Mouse (Mus musculus) layer of hippocampus, adult 9-11 months (tissue): ENCODE data around the gene Klhl42.

Source experiments
- DNase-seq: peaks from one replicate; pipeline ENCODE4 v3.0.0; 2022

Gene Klhl42

DNA sequence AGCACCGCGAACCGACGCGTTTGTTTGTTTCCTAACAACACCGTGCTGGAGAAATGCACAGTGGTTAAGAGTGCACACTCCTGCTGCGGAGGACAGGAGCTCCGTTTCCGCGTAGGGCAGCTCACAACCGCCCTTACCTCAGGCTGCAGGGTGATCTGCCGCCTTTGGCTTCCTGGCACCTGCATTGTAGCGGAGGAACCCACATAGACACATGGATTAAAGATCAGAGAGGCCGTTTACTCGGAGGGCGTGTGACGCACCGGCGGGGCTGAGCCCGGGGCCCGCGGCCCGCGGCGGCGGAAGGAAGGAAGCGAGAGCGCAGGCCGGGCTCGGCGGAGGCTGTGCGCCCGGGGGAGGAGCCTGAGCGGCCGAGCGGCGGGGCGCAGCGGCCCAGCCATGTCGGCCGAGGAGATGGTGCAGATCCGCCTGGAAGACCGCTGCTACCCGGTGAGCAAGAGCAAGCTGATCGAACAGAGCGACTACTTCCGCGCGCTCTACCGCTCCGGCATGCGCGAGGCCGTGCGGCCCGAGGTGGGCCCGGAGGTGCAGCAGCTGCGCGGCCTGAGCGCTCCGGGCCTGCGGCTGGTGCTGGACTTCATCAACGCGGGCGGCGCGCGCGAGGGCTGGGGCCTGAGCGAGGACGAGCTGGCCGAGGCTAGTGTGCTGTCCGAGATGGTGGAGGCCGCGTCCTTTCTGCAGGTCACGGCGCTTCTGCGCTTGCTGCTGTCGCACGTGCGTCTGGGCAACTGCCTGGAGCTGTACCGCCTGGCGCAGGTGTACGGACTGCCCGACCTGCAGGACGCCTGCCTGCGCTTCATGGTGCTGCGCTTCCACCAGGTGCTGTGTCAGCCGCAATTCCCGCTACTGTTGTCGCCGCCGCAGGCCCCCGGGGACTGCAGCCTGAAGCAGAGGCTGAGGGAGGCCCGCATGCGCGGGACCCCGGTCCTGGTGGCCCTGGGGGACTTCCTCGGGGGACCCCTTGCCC is at the start of gene Klhl42:
Gene Klhl42 (plus strand): TSS at position 244 of the 985 bp plus-strand sequence.
- DNase-seq, result peak; percentile 60

DNA sequence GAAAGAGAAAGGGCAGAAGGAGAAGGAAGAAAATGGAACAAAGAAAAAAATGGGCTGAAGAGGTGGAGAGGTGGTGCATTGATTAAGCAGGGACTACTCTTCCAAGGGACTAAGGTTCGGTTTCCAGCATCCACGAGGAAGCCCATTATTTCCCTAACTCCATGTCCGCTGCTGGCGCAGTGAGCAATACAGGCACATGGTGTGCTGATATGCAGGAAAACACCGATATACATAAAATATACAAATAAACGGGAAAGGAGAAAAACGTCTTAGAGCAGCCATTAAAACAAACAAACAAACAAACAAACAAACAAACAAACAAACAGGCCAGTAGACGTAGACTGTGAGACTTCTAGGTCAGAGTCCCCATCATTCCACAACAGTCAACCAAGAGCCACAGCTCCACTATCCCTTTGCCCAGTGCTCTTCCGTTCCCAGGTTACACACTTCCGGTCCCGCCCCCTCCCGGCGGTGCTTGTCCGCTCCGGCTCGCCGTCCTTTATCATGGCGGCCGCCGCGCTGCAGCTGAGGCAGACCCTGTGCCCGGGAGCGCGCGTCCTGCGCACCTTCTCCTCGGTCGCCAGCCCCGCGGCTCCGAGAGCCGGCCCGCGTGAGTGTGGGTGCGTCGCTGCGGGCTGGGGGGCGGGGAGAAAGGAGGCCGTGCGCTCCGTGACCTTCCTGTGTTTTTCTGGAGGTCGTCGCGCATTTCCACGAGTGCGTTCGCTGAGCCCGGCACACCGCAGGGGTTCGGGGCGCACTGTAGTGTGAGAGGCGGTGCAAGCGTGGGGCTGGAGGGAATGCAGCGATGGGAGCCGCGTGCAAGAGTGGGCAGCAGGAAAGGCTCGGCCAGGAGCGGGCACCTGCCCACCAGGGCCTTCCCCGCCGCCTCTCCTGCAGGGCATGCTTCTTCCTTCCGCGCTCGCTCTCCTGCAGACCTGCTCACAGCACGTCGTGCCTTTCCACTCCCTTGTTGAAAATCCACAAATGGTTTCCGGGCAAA is 48.6 kb upstream of the Klhl42 start, which contains the start of gene Mrps35:
Gene Mrps35 (plus strand): TSS at position 474 of the 1,000 bp plus-strand sequence.
- peak; percentile 90 for DNase-seq

DNA sequence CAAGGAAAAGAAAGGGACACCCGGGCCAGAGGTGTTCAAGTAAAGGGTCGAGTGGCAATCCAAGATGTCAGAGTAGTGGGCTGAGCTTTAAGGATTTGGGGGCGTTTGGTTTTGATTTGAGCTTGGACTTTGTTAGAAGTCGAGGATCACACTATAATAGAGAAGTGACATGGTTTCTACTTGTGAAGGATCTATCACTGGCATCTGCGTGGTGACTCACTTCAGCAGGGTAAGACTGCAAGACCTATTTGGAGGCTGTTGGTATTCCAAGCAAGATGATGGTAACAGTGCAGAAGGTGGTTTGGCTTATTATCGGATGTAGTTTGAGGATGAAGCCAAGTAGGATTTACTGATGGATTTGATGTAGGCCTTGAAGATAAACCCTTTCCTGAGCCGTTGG is 47.5 kb upstream of the Klhl42 start:
- DNase-seq, result no peak

DNA sequence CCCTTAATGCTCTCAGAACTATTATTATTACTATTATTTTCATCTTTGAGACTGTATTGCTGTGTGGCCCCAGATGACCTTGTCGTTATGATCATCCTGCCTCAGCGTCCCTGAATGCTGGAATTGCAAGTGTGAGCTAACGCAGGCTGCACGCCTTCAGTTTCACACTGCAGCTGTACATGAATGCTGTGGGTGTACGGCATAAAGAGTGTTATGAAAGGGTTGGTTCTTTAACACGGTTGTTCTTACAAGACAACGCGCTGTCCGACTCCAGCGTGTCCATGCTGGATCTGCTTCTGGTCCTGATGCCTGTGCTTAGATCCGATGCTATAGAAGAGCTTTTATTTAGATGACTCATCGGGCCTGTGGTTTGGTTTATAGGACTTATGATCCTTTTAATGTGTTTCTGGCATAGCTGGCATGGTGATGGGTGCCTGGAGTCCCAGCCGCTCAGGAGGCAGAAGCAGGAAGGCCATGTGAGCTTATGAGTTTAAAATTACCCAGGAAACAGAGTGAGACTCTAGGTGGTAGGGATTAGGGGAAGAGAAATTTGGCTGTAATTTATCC is 41.9 kb upstream of the Klhl42 start:
- DNase-seq, result no peak

DNA sequence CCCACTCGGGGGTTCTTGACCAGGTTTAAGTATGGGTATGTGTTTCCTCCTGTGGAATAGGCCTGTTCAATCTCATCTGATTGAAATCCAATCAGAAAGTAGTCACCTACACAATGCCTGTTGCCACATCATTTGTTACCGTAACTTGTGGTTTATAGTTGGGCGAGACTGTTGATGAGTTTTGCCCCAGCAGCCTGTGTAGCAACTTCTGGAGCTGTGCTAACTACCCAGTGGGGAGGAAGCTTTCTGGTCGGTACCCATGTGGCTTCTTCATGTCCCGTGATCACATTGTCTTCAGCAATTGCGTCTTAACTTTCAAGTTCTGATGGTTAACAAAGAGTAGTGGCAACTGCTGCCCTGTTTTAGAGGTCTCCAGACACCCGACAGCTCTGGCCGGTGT is 39.5 kb upstream of the Klhl42 start:
- DNase-seq, result no peak

DNA sequence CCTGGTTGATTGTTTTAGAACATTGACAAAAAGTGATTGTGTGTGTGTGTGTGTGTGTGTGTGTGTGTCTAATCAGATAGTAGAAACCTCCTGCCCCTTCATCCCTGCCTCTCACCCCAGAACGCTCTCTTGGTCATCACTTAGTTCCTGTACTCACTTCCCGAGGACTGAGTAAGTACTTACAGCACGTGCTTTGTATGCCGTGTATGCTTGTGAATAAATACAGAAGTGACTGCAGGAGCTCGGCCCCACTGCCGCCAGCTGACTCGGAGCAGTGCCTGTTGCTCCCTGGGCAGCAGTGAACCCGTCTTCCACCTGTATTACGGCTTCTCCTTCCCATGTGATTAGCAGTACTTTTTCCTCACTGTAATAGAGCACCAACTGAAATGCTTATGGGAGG is 38.7 kb upstream of the Klhl42 start:
- no peak for DNase-seq

DNA sequence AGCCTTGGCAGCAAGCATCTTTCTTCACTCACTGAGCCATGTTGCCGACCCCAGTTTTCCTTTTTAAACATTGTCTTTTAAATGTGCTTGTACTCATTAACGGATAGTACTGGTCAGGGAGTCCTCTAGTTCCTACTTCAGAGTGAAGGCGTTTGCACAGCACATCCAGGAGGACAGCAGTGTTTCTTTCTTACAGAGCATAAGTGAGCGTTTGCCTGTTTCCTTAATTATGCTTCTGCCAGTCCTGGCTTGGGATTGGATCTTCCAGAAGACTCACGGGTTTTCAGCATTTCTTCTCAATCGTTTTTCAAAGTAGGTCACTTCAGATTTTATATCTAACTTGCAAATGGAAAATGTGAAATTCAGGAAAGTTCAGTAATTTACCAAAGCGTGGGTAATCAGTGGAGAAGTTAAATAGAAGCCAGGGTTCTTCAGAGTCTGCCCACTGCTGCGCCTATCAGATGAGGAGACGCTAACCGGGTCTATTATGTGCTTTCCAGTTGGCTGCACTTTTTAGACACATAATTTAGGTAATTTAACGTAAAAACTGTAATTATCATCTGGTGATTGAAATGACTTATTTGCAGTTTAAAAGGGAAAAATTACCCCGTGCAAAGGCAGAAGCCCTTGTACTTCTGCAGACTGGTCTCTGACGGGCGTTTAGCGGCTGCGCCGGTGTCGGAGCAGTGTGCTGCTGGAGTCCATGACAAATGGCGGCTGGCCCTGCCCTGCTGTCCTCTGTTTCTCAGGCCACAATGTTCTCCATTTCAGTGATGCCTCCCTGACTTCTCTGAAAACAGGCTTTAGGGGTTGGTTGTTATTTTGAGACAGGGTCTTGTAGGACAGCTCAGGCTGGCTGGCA is 37.2 kb upstream of the Klhl42 start:
- no peak for DNase-seq

DNA sequence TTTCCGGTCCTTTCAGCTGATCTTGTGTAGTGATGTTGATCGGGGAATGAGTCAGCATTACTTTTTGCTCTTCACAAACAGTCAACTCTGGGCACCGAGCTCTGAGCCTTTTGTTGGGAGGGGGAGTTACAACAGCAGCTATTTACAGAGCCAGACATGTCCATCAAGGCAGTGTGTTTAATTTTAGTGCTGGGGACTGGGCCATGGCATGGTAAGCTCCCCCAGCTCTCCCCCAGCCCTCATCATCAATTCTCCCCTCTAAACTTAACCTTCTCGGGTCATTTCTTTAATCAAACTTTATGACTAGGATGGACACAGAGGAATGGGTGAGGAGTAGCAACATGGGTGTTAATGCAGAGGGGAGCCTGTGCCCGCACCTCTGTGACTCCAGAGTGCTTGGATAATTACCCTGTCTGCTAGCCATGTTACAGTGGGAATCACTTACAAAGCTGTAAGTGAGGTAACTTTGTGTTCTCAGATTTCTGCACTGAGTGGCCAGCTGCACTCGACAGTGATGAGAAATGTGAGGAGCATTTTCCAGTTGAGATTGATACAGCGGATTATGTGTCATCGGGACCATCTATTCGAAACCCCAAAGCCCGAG is 35.7 kb upstream of the Klhl42 start:
- no peak for DNase-seq

DNA sequence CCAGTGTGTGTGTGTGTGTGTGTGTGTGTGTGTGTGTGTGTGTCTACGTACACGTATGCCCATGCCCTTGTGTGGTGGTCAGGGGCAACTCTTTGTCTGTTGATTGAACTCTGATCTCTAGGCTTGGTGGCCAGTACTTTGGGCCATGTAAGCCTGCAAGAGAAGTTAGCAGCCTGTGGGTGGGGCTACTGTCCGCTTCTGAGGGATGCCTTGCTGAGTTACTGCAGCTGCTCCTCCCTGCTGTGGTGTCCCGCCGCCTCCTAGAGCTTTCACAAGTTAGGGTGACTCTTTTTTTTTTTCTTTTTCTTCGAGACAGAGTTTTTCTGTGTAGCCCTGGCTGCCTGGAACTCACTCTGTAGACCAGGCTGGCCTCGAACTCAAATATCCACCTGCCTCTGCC is 31.9 kb upstream of the Klhl42 start:
- DNase-seq, result no peak

DNA sequence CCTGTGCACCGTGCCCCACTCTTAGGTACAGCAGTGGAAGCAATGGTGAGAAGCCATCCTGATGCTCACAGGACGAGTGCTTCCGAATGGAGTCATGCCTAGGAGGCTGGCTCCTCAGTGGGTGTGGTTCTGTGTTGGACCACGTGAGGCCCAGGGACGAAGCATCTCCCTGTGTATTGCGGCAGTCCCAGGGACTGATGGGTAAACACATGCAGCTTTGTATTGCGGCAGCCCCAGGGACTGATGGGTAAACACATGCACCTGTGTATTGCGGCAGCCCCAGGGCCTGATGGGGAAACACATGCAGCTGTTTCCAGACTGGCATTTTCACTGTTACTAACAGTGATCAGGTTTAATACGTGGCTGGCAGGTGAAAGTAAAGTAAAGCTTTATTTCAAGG is 29.5 kb upstream of the Klhl42 start:
- no peak for DNase-seq

DNA sequence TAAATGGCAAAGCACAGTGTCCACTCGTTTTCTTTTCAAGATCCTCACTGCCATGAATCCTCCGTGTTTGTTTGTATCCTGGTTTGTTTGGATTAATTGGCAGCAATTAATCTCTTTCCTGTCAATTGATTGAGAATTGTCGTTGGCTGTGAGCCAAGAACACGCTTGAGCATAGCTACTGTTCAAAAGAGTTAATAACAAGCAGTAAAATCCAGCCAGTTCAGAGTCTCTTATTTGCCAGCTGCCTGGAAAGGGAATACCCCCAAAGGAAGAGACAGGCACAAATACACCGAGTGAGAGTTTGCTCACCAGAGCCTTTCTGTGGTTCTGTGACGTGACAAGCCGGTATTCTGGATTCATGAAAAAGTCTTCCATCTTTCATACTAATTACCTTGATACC is 29.1 kb upstream of the Klhl42 start:
- DNase-seq, result no peak

DNA sequence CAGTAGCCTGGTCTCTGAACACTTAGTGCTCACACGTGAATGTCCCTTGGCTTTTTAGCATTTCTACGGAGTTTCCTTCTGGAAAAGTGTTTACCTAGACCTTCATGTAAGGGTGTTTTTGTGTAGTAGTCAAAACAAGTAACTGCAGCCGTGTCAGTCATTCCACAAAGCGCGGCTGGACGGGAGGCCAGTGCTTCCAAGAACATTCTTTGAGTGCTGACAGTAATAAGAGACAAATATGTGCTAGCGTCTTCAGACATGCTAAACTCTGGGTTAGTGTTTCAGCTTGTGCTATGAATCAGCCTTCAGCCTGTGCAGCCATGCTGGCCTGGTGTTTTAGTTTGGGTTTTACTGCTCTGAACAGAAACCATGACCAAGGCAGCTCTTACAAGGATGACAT is 28.5 kb upstream of the Klhl42 start:
- no peak for DNase-seq

DNA sequence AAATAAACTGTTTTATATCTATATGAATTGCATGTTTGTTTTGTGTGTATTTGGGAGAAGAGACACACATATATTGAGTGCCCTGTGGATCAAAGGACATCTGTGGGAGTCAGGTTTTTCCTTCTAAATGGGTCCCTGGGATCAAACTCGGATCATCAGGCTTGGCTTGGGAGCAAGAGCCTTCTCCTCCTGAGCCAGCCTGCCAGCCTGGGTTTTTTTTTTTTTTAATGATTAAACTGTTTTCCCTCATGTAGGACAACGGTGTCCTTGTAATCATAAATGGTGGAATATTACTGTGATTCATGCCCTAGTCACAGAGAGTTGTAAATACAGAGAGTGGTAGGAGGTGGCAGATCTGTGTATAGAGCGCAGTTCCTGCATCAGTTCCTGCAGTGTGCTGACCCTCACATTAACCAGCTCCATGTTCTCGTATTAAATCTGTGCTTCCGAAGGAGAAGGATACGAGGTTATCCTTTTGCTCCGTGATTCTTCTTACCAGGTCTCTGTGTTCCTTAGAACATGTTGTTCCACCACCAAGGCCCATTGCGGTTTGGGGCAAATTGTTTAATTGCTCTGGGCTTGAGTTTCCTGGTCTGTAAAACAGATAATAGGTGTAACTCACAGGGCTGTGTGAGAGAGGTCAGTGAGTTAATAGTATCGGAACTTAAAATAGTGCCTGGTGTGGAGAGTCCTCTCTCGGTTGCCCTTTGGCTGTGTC is 26.8 kb upstream of the Klhl42 start:
- DNase-seq, result no peak

DNA sequence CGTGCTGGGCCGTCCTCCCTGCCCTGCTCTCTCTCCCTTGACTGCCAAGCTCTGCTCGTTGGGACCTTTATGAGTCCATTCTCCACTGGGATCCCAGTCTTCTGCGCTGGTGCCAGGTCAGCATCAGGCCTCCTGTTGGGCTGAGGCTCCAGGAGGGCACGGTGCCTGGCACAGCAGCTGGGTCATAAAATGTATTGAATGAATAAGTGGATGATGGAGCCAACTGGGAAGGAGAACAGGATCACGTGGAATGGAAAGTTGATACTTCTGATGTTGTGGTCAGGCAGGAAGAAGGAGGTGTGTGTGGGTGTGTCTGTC is 26.3 kb upstream of the Klhl42 start:
- DNase-seq, result no peak

DNA sequence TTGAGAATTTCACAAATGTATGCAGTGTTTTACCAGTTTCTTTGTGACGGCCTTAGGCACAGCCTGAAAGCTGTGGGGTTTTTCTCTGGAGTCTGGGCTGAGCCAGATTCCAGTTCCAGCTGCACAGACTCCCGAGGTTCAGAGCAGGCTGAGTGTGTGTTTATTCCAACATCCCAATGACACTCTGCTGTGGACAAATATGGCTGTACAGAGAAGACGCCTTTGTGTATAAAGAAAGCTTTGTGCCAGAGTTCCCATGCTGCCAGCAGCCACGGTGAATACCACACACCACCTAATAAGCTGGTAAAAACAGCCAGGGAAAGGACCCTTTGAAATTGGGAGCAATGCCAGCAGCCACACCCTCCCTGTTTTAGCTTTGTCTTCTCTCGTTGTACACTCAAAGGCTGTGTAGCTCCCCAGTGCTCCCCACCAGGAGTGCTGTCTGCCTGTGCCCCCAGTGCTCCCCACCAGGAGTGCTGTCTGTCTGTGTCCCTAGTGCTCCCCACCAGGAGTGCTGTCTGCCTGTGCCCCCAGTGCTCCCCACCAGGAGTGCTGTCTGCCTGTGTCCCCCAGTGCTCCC is 15.3 kb upstream of the Klhl42 start:
- no peak for DNase-seq

DNA sequence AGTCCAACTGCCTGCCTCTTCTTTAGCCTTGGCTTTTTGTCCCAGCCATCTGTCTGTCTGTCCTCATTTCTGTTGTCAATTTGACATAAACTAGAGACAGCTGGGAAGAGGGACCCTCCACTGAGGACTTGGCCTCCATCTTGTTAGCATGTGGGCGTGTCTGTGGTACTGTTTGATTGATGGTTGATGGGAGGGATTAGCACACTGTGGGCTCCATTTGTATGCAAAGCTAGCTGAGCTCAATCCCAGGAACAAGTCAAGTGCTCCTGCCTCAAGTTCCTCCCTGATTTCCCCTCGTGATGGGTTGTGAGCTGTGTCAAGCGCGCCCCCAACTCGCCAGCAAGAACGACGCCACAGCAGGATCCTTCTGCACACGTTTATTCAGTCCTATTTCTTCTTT is 14.3 kb upstream of the Klhl42 start:
- DNase-seq, result no peak

DNA sequence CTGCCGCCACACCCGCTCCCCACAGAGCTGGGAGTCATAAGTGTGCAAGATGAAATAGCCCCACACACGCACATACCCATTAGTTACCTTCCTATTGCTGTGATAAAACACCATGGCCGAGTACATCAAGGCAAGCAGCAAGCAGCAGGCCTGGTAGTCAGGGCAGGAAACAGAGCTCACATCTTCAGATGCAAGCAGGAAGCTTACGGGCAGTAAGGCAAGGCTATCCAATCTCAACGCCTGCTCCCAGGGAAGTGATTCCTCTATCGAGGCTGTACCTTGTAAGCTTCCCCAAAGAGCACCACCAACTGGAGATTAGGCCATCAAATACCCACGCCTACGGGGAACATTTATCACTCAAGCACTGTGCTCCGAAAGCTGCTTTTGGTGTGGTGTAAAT is 11.3 kb upstream of the Klhl42 start:
- DNase-seq, result no peak

DNA sequence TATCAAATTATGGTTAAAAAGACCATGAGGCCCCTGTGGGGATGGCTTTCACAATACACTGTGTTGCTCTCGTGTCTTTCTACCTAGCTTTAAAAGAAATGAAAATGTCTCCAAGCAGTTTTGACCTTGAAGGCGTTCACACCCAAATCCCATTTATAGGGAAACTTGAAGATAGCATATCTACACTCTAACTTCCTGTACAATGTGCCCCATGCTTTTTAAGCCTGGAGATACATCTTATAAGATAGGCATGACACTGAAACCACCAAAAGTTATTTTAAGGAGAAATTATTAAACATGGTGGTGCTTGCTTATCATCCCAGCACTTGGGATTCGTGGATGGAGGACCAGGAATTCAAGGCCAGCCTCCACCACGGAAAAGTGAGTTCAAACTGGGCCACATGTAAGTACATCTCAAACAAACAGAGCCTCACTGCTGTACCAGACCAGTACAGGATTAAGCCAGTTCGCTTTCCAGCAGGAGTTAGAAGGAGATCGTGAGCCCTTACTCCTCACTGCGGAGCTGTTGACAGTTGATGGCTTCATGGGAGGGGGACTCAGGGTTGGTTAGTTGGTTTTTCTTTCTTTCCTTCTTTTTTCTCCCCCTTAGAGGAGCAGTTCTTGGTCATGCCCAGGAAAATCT is 5.7 kb upstream of the Klhl42 start:
- no peak for DNase-seq

DNA sequence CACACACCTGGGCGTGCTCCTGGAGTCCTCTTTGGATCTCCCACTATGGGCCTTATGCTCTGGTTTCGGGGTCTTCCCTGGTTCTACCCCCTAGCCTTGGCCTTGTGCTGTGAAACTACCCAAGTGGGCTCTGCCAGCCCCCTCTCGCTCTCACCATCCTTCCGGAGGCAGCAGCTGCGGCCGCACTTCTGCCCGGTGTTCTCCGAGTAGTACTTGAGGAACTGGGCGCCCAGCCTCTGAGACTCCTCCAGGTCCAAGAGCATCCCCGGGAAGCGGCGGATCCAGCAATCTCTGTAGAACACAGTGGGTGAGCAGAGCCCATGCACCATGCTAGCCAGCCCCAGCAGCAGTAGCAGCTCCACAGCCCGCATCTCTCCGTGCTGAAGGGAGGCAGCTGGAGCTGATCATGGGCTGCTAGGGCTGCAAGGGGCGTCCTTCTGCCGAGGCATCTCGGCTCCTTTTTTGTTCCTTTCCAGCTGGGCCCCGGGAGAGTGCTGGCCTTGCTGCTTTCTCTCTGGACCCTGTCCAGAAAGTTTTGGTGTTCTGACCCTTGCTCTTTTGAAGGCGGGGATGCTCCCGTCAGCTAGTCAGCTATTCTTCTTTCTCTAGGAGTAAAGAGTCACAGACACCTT is 4.5 kb upstream of the Klhl42 start, which contains the start of gene Mansc4:
Gene Mansc4 (minus strand): TSS at position 439 of the 632 bp plus-strand sequence.
- no peak for DNase-seq

DNA sequence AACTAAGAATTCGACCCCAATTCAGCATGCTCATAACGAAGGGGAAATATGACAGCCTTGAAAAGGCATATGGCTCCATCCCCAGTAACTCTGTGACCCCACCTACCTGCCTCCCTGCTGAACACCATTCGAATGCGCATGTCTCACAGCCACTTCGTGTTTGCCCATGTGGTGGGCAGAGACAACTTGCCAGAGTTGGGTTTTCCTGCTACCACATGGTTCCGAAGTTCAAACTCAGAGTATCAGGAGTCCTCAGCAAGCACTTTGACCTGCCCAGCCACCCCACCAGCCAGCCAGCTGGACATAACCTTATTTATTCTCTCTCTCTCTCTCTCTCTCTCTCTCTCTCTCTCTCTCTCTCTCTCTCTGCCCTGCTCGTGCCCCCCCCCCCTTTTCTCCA is 3.4 kb upstream of the Klhl42 start:
- no peak for DNase-seq
